Mouse (Mus musculus) gastrocnemius, adult 2 months (tissue): ENCODE results near the gene Fbn1. TPM values are rescaled to one million over a fixed set of nuclear protein-coding genes. Genes with fewer than 3 reads are reported as not detected.

ENCODE experiments used
- DNase-seq: peaks from one replicate; pipeline ENCODE4 v3.0.0; 2022
- H3K27ac ChIP-seq: fragments of 200-600 bp; 2 replicates; pipeline ENCODE4 v1.8.1; 2022; ENCODE audit warnings: mild to moderate bottlenecking
- H3K4me3 ChIP-seq: fragments of 200-600 bp; 2 replicates; pipeline ENCODE4 v1.8.1; 2022; ENCODE audit warnings: mild to moderate bottlenecking, moderate library complexity
- CTCF ChIP-seq: fragments of 200-600 bp; IDR thresholded peaks from 2 replicates; pipeline ENCODE4 v1.8.1; 2022; ENCODE audit warnings: antibody characterized with exemption, mild to moderate bottlenecking, moderate library complexity
- intact Hi-C: fragments of 180-260 bp; cut with DNase I; formaldehyde crosslinking; loops from one replicate; pipeline ENCODE4 v1.15.1; 2025
- total RNA-seq, 2 experiments: library from RNA; stranded (reverse); gene quantifications; 2 replicates each; pipeline ENCODE4 v1.2.3; 2021

Fbn1 gene
- total RNA-seq, 2 experiments from 2014 or later = 33.1 to 55.3 TPM

DNA sequence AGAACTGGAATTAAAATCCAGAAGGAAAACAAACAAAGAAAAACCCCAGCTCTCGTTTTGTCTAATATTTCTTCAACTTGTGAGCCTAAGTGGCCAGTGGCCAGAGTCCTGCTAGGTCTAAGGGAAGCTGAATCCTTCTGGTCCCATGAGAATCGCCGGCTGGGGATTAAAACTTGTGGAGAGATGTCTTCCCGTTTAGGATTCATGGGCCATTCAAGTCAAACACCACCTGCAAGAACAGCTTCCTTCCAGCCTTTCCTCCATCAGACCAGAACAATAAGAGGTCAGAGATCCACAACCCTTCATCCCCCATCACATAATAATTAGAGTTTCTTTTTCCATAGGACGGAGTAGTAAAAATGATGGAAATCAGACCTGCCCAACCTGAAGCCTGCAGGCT, 33.1 kb downstream of the Fbn1 start:
- intact Hi-C loops = no loop called here
- no peak for TF ChIP-seq CTCF
- Histone ChIP-seq H3K4me3 (no peak overlapping the region), H3K27ac (peak overlapping the region; percentile 54; the same call in 1 of the 2 replicates)
- peak; percentile 43 for DNase-seq

DNA sequence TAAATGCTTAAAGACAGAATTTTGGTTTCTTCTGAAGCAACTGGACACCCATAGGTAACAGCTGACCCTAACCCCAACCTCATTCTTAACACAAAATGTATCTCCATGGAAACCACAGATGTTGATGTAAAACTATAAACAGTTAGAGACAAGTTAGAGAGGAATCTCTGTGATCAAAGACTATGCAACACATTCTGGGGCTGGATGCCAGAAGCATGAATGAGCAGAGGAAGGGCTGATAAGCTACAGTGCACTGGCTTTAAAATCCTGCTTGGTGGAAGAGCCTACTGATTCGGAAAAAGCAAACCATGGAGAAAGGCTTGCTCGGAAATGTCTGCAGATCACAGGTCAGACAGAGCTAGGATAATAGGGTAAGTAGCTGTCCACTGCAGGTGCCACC, 34.6 kb downstream of the Fbn1 start:
- TF ChIP-seq CTCF = no peak
- Histone ChIP-seq H3K4me3 (no peak overlapping the region), H3K27ac (peak overlapping the region; percentile 3; the same call in 1 of the 2 replicates)
- no peak for DNase-seq
- intact Hi-C loops = no loop called here

DNA sequence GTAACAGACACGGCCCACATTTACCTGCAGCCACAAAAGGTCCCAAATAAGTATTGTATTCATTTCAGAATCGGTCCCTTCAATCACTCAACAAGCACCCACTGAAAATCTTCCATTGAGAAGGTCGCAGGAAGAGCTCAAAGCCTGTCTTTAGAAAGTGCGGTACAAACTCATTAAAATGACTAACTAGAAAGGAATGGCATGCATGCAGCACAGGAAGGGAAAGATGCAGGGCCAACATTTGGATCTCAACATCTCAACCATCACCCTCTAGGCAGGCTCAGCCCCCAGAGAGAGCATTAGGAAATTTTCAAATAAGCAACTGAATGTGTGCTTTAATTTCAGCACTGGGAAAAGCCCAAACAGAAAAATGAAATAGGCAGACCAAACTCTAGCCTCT, 36.1 kb downstream of the Fbn1 start:
- intact Hi-C loops = no loop called here
- H3K27ac ChIP-seq = peak overlapping the region; percentile 82
- TF ChIP-seq CTCF = no peak

DNA sequence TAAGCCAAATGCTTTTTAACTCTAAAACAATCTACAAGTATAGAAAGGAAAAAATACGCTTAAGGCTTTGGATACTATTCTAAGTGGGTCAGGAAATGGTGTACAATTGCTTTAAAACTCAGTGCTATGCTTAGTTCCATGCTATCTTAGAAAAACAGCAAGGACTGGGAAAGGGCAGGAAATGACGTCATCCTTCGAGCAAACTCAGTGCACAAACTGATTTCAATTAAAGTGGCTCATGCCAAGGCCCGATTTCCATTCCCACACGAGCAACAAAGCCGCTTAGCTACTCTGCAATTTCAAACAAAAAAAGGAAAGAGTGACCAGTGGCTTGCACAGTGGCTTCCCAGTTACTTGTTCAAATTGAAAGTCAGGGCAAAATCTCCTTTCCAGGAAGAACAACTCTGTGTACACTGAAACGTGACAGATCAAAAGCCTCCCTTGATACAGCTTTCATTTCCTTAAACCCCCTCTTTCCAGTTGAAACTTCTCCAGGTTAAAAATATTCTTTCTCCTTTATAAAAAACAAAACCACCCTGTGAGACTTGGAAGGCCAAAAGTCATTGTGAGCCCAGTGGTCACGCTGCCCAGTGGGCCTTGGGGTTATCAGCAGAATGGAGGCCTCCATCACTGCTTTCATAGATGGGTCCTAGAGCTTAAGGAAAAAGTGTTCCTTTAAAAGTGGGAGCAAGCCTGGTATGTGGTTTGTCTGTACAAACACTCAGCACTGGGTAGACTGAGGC, 37.1 kb downstream of the Fbn1 start:
- DNase-seq = peak; percentile 53
- peak overlapping the region; percentile 21; the same call in 1 of the 2 replicates for H3K4me3 ChIP-seq
- no peak for TF ChIP-seq CTCF
- intact Hi-C loops = no loop called here
- peak overlapping the region; percentile 82 for H3K27ac ChIP-seq

More for the DNA sequence above, 36.1 kb downstream of the Fbn1 start:
- H3K4me3 ChIP-seq = no peak overlapping the region
- no peak for DNase-seq

DNA sequence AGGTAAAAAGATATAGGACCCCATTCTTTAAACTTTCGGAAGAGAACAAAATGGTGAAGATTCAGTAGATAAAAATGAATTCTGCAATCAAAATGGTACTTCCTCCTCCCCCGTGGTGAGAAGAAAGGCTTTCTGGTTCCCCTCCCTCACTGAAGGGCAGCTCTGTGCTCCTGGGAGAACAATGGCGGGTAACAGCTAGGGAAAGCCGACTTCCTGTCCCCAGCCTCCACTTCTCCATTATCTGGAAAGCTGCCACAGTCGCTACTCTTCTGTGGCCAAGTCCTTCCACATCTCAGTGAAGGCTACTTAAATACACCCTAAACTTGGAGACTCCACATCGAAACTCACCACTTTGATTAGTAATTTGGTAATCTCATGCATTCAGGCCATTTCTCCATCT, 43.8 kb downstream of the Fbn1 start:
- intact Hi-C loops = no loop called here
- no peak for DNase-seq
- TF ChIP-seq CTCF = no peak
- Histone ChIP-seq H3K27ac (no peak overlapping the region), H3K4me3 (no peak overlapping the region)

DNA sequence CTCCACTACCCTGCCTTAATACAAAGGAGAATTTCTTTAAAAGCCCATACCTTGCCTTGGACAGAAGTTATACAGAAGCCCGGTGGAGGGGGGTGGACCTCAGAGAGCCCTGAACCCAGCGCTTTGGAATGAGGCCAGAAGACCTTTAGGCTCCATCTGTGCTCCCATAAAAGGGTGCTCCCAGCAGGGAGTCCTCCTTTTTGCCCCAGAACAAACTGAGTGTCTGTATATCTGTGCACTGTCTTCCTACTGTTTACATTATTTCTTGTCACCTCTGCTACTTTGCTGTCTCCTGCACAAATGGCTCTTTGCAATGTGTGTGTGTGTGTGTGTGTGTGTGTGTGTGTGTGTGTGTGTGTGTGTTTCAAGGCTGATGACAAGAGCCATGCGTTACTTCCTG, 48.7 kb downstream of the Fbn1 start:
- no peak for DNase-seq
- no peak for TF ChIP-seq CTCF
- Histone ChIP-seq H3K4me3 (no peak overlapping the region), H3K27ac (no peak overlapping the region)
- intact Hi-C loops = loop anchor here (5.0 kb wide), 1 partner anchor 53 kb away; no protein-coding TSS in a partner anchor

DNA sequence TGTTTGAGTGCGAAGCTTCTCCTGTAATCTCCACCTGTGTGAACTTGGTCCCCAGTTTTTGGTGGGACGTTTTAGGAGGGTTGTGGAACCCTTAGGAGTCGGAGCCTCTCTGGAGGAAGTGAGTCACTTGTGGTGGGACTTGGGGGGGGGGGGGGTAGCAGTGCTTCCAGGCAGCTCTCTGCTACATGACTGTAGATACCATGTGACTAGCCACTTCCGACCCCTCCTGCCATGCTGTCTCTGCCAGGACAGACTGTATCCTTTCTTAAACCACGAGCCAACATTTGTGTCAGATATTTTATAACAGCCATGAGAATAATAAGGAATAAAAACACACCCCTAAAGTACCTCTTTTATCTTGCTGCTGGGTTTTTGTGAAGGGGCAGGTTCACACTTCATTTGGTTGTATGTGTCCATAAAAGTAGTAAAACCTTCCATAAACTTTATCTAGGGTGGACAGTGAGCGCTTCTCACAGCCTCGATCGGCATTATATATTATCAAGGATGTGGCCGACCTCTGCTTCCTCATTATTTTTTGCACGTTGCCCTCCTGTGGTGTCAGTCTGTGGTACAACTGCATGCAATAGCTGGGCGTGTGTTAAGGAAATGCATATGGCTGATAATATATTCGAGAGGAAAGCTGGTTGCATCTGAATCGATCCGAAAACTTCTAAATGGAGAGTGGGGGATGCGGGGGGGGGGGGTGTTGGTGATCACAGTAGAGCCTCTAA, 51.6 kb downstream of the Fbn1 start:
- TF ChIP-seq CTCF = peak; percentile 18; the same call in 1 of the 2 replicates
- no peak for DNase-seq
- Histone ChIP-seq H3K4me3 (no peak overlapping the region), H3K27ac (no peak overlapping the region)
- intact Hi-C loops = loop anchor here (5.0 kb wide), 1 partner anchor 56 kb away; no protein-coding TSS in a partner anchor

DNA sequence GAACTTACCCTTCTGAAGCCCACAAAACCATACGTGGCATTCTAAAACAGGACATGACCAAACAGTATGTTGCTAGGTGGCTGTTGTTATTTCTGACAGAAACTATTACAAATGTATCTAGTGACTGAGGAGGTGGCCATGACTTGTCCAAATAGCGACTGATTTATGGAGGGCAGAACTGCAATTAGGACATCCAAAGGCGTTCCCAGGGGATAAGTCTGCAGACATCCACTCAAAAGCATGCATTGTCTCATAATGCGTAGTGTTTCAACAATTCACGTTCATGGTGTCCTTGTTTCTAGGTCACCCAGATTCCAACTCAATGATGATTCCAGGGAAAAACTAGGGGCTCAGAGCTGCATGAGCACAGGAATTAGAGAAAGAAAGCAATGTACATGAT, 53.0 kb downstream of the Fbn1 start:
- DNase-seq = no peak
- H3K4me3 ChIP-seq = no peak overlapping the region
- intact Hi-C loops = loop anchor here (5.0 kb wide), 1 partner anchor 58 kb away; no protein-coding TSS in a partner anchor
- no peak overlapping the region for H3K27ac ChIP-seq
- TF ChIP-seq CTCF = no peak

DNA sequence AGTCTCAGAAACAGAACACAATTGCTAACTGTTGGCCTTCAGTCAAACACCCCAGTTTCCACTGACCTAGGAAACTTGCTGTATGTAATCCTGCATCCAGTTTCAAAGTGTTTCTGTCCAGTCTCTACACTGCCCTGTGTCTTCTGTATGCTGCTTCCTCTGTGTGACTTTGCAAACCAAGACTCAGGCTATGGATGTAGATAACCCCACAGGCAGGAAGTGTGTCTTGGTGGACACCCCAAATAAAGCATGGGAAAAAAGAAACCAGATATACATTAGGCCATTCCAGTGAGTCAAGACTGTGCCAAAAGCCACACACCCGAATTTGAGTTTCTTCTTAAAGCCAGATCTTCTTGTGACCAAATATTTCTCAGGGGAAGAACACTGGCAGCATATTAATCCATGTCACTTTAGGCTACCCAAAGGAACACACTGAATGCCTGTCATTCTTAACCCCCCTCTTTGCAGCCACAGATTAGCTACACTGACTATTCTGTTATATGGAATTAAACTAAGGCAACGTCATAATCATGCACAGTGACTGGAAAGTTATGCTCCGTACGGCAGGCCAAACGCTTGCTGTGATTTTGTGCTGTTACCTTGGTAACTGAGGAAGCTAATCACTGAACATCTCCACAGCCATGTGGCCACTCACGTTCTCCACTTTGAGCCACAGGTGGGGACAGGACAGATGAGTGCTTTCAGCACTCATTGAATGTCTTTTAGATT, 55.3 kb downstream of the Fbn1 start:
- Histone ChIP-seq H3K4me3 (no peak overlapping the region), H3K27ac (peak overlapping the region; percentile 40; the same call in 1 of the 2 replicates)
- intact Hi-C loops = no loop called here
- no peak for TF ChIP-seq CTCF
- DNase-seq = no peak

DNA sequence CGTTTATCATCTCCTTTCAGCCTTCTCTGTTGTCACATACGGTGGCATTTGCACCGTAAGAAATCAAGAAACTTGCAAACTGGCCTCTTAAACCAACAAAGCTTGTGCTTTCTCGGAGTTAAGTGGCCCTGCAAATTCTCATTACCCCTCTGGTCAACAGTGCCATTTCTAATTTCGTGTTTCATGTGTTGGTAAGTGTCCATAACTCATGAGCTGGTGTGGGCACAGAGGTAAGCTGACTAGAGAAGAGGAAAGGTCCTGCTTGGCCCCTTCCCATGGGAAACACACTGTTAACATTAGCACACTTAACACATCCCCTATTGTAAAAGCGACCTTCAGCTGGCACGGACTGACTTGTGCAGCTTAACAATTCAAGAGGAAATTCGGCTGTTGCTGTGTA, 58.4 kb downstream of the Fbn1 start:
- no peak for TF ChIP-seq CTCF
- Histone ChIP-seq H3K27ac (peak overlapping the region; percentile 73), H3K4me3 (no peak overlapping the region)
- DNase-seq = no peak
- intact Hi-C loops = loop anchor here (5.0 kb wide), 1 partner anchor 43 kb away; no protein-coding TSS in a partner anchor

DNA sequence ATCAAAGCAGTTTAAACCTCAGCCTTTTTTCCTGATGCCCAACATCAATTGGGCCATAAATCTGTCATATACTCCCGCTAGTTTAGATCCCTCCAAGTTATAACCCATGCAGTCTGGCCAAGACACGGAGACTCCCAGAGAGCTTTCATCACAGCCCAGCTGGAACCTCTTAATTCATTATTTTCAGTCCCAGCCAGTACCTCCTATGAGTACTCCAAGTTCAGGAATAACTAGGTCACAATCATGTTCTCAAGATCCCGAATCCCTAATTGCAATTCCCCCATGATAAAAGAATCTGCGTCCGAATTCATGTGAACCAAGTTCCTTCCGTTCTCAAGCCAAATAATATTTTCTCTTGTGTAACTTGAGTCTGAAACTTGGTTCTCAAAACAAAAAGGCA, 58.9 kb downstream of the Fbn1 start:
- Histone ChIP-seq H3K4me3 (no peak overlapping the region), H3K27ac (peak overlapping the region; percentile 73)
- no peak for TF ChIP-seq CTCF
- peak; percentile 35 for DNase-seq
- intact Hi-C loops = loop anchor here (5.0 kb wide), 1 partner anchor 43 kb away; no protein-coding TSS in a partner anchor

DNA sequence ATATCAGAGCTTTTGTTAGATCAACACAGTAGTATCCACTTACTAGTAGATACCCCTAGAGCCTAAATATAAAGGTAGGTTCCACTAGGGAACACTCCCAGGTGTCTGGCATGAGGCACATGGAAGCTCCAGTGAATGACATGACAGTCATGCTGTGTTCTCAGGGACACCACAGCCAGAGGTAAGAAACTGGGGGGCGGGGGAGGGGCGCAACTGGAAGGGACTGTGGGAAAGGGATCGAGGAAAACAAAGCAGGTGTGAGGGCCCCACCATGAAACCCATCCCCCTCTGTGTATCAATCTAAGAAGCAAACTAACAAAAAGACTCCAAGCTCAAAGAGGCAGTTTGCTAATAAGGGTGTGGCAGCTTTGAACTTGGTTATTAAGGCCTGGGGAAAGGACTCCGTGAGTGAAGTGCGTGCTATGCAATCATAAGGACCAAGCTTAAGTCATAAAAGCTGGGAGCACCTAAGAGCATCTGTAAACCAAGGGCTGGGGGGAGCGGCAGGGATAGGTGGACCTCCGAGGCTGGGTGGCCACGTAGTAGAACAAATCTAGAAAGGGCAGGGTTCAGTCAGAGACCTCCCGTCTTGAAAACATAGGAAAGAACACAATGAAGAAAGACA, 60.4 kb downstream of the Fbn1 start:
- Histone ChIP-seq H3K4me3 (no peak overlapping the region), H3K27ac (no peak overlapping the region)
- intact Hi-C loops = loop anchor here (5.0 kb wide), 1 partner anchor 45 kb away; no protein-coding TSS in a partner anchor
- TF ChIP-seq CTCF = no peak
- no peak for DNase-seq
